Mouse (Mus musculus): ENCODE measurements at regions not wholly inside any gene's neighbourhood (a gene's known extent, or its start where the extent isn't known, plus 50 kb on each side); places are given as distances from the start of the nearest gene placed in this dataset.

GRCm38 (mm10) chr1:89252528-89252927 is 182.3 kb downstream of the Sh3bp4 start:
- TF ChIP-seq CTCF (IDR thresholded peaks at IDR 0.05), result no peak
- in situ Hi-C loops (cut with MboI; ENCODE audit: low pct_unique_long_range_greater_than_20kb), result no loop called here
- ATAC-seq, result no peak
- ChIA-PET CTCF (no interaction called here), POLR2A (no interaction called here)
- no peaks in the 10 kb centered on the region for H3K27me3 ChIP-seq
- no peak for DNase-seq (ENCODE audit: low read depth, low spot score)

- CTCF ChIA-PET, result interaction anchor here (0.6 kb wide), 1 partner anchor 8 kb away, joined by 3 read pairs; no protein-coding TSS in a partner anchor
- DNase-seq (ENCODE audit: low read depth, low spot score), result no peak
- POLR2A ChIA-PET, result no interaction called here
- no peak for TF ChIP-seq CTCF (IDR thresholded peaks at IDR 0.05)
- H3K27me3 ChIP-seq, result no peaks in the 10 kb centered on the region
- in situ Hi-C loops (cut with MboI; ENCODE audit: low pct_unique_long_range_greater_than_20kb), result no loop called here
- ATAC-seq, result no peak
Observed at GRCm38 (mm10) chr1:89257945-89258344, 187.7 kb downstream of the Sh3bp4 start.

GRCm38 (mm10) chr1:89265771-89266170 is 188.8 kb upstream of the Agap1 start:
- ChIA-PET CTCF (interaction anchor here (0.8 to 1.3 kb wide), 3 partner anchors 8 to 332 kb away, joined by 3 read pairs; no protein-coding TSS in a partner anchor), POLR2A (no interaction called here)
- TF ChIP-seq CTCF (IDR thresholded peaks at IDR 0.05), result no peak
- no peaks in the 10 kb centered on the region for H3K27me3 ChIP-seq
- no peak for DNase-seq (ENCODE audit: low read depth, low spot score)
- ATAC-seq, result no peak
- in situ Hi-C loops (cut with MboI; ENCODE audit: low pct_unique_long_range_greater_than_20kb), result no loop called here

- ATAC-seq (no peak), DNase-seq (ENCODE audit: low read depth, low spot score) (no peak)
- ChIA-PET POLR2A (no interaction called here), CTCF (no interaction called here)
- no peaks in the 10 kb centered on the region for H3K27me3 ChIP-seq
- no peak for TF ChIP-seq CTCF (IDR thresholded peaks at IDR 0.05)
- in situ Hi-C loops (cut with MboI; ENCODE audit: low pct_unique_long_range_greater_than_20kb), result no loop called here
Observed at GRCm38 (mm10) chr1:89268806-89269205, 185.8 kb upstream of the Agap1 start.

GRCm38 (mm10) chr1:89271743-89272142 is 182.9 kb upstream of the Agap1 start:
- DNase-seq (ENCODE audit: low read depth, low spot score) (no peak), ATAC-seq (no peak)
- CTCF ChIA-PET, result no interaction called here
- POLR2A ChIA-PET, result interaction anchor here (0.7 kb wide), 2 partner anchors 34 to 199 kb away, joined by 3 read pairs; no protein-coding TSS in a partner anchor
- no peaks in the 10 kb centered on the region for H3K27me3 ChIP-seq
- TF ChIP-seq CTCF (IDR thresholded peaks at IDR 0.05), result no peak
- in situ Hi-C loops (cut with MboI; ENCODE audit: low pct_unique_long_range_greater_than_20kb), result no loop called here

GRCm38 (mm10) chr1:89273021-89273420 is 181.6 kb upstream of the Agap1 start:
- in situ Hi-C loops (cut with MboI; ENCODE audit: low pct_unique_long_range_greater_than_20kb), result no loop called here
- no peak for ATAC-seq
- ChIA-PET CTCF (no interaction called here), POLR2A (no interaction called here)
- no peak for DNase-seq (ENCODE audit: low read depth, low spot score)
- TF ChIP-seq CTCF (IDR thresholded peaks at IDR 0.05), result no peak
- no peaks in the 10 kb centered on the region for H3K27me3 ChIP-seq

- in situ Hi-C loops (cut with MboI; ENCODE audit: low pct_unique_long_range_greater_than_20kb), result no loop called here
- DNase-seq (ENCODE audit: low read depth, low spot score) (no peak), ATAC-seq (no peak)
- ChIA-PET CTCF (no interaction called here), POLR2A (no interaction called here)
- H3K27me3 ChIP-seq, result no peaks in the 10 kb centered on the region
- TF ChIP-seq CTCF (IDR thresholded peaks at IDR 0.05), result no peak
Observed at GRCm38 (mm10) chr1:89273786-89274362, 180.7 kb upstream of the Agap1 start.

GRCm38 (mm10) chr1:89279382-89279781 is 175.2 kb upstream of the Agap1 start:
- in situ Hi-C loops (cut with MboI; ENCODE audit: low pct_unique_long_range_greater_than_20kb), result no loop called here
- no peak for ATAC-seq
- no peak for DNase-seq (ENCODE audit: low read depth, low spot score)
- no peak for TF ChIP-seq CTCF (IDR thresholded peaks at IDR 0.05)
- ChIA-PET CTCF (interaction anchor here (1.2 kb wide), 1 partner anchor 18 kb away, joined by 5 read pairs; no protein-coding TSS in a partner anchor), POLR2A (no interaction called here)
- no peaks in the 10 kb centered on the region for H3K27me3 ChIP-seq

GRCm38 (mm10) chr1:89281107-89281655 is 173.4 kb upstream of the Agap1 start:
- TF ChIP-seq CTCF (IDR thresholded peaks at IDR 0.05), result no peak
- ChIA-PET CTCF (no interaction called here), POLR2A (no interaction called here)
- ATAC-seq, result no peak
- no peak for DNase-seq (ENCODE audit: low read depth, low spot score)
- no peaks in the 10 kb centered on the region for H3K27me3 ChIP-seq
- in situ Hi-C loops (cut with MboI; ENCODE audit: low pct_unique_long_range_greater_than_20kb), result no loop called here

- TF ChIP-seq CTCF (IDR thresholded peaks at IDR 0.05), result no peak
- ChIA-PET CTCF (no interaction called here), POLR2A (no interaction called here)
- ATAC-seq, result no peak
- no peak for DNase-seq (ENCODE audit: low read depth, low spot score)
- in situ Hi-C loops (cut with MboI; ENCODE audit: low pct_unique_long_range_greater_than_20kb), result no loop called here
- no peaks in the 10 kb centered on the region for H3K27me3 ChIP-seq
Observed at GRCm38 (mm10) chr1:89285041-89285440, 169.6 kb upstream of the Agap1 start.

- TF ChIP-seq CTCF (IDR thresholded peaks at IDR 0.05), result no peak
- in situ Hi-C loops (cut with MboI; ENCODE audit: low pct_unique_long_range_greater_than_20kb), result no loop called here
- POLR2A ChIA-PET, result interaction anchor here (0.9 kb wide), 1 partner anchor 13 kb away, joined by 4 read pairs; no protein-coding TSS in a partner anchor
- DNase-seq (ENCODE audit: low read depth, low spot score) (peak; percentile 57), ATAC-seq (no peak)
- peaks cover 3% of the 10 kb centered on the region for H3K27me3 ChIP-seq
- CTCF ChIA-PET, result interaction anchor here (0.7 to 0.9 kb wide), 2 partner anchors 42 to 184 kb away, joined by 3 to 4 read pairs; no protein-coding TSS in a partner anchor
Observed at GRCm38 (mm10) chr1:89287136-89287795, 167.3 kb upstream of the Agap1 start.
